Mouse (Mus musculus) skeletal muscle tissue, adult 2 months (tissue): Measurements from ENCODE around the gene Foxn4.

Experiments
- DNase-seq: peaks from one replicate; pipeline ENCODE4 v3.0.0-alpha.2; 2012; ENCODE audit warnings: low read depth, low spot score

Foxn4 gene

GRCm38 (mm10) chr5:114273693-114274402 is at the start of gene Foxn4:
Gene Foxn4, minus strand, starts transcription at chr5:114273807.
- DNase-seq, result no peak

DNA sequence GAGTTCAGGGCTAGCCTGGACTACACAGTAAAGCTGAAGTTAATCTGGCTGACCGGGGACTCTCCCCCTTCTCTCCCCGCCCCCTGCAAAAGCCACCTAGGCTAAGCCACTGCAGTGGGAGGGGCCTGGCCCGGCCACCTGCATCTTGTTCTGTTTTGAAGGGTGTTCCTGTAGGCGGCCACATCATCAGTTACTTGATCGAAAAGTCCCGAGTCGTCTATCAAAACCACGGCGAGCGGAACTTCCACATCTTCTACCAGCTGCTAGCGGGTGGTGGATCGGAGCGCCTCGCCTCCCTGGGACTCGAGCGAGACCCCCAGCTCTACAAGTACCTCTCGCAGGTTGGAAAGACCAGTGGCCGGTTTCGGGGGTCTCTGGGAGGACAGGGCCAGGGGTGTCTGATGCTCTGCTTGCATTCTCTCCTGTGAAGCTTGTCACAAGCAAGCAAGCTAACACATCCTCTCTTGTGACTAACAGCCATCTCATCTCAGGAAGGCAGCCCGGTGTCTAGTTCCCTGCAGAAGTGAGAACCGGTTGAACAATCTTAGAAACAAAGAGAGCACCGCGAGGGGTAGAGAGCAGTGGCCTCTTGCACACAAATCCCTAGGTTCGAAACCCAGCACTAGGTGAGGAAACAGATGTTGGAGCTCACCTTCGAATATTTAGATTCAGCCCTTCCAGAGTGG is 49.6 kb upstream of the Foxn4 start:
- no peak for DNase-seq

DNA sequence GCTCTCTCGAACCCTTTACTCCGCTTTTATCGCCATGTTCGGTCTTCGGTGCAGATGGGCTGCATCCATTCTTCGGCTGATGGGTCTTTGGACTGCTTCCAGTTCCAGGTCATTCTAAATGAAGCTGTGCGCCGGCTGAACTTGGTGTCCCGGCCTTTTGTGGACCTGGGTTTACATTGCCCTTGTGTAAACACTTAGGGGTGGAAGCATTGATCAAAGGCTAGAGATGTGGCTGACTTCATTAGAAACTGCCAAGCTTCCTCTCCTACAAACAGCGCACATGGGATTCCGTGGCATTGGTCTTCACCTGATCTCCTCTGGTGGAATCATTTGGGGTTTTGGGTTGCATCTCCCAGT is 36.1 kb upstream of the Foxn4 start:
- no peak for DNase-seq

GRCm38 (mm10) chr5:114308765-114309679 is 35.4 kb upstream of the Foxn4 start:
- DNase-seq, result no peak

DNA sequence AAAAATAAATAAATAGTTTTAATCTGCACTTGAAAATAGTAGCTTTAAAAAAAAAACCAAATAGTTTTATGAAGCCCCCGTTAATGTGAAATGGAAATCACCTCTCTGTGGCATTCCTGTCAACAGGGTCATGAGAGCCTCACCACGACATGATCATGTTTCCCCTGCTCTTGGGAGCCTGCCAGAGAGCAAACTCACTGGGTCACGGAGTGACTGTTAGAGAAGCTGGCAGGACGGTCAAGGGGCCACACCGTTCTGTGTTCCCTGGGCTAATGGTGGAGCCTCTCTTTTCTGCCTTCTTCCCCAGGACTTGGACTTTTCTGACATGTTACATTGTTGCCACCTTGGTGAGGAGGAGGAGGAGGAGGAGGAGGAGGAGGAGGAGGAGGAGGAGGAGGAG is 32.9 kb upstream of the Foxn4 start:
- DNase-seq, result peak; percentile 35

GRCm38 (mm10) chr5:114303166-114303565 is 29.6 kb upstream of the Foxn4 start:
- DNase-seq, result no peak

DNA sequence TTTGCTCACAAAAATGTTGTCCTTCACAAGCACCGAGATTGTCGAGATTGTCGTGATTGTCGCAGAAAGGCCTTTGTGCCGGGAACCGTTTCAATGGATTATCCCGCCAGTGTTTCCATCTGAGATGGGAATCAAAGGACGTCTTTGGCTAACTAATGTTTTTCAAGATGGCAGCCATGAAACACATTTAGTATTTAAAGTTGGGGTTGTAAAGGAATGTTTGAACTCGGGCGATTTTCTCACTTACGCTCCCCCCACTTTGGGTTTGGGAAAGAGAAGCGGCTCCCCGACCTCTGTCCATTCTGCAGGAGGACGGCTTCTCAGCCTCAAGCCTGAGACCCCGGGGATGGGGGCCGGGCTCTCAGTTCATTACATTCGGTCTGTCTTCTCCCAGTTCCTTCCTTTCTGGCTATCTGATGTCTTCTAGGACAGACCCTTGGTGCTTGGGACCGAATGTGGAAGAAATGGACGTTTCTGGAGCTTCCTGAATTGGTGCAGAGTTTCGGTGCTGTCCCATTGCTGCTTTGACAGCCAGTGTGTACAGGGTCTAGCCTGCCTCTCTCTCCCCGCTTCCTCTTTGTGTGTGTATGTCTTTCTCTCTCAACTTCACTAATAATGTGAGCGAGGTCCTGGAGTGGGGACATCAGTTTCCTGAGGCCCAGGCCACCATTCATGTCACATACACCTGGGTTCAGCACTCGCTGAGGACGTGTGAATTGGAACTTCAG is 26.4 kb upstream of the Foxn4 start:
- no peak for DNase-seq

GRCm38 (mm10) chr5:114299156-114299855 is 25.7 kb upstream of the Foxn4 start:
- no peak for DNase-seq

DNA sequence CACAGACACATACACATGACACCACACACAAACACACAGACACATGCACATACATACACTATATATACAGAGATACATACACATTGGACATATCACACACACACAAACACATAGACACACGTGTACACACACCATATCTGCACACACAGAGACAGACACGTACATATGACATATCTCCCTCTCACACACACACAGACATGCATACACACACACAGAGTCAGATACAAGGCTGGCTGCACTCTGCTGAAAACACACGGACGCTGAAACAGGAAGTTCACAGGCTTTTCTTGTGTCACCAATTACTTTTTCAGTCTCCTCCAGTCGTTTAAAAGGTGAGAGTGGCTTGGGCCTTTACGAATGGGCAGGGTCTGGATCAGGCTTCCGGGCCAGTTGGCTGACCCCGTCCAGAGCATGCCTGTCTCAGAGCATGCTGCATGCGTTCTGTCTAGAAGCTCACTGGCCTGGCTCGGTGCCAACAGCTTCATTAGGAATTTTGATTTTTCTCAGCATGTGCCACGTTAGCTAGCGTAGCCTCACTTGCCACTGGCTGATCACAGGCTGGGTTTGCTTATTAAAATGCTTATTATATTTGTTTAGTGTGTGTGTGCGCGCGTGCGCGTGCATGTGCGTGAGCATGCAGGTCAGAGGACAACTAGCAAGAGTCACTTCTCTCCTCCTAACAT is 24.7 kb upstream of the Foxn4 start:
- no peak for DNase-seq

GRCm38 (mm10) chr5:114296693-114297631 is 23.4 kb upstream of the Foxn4 start:
- DNase-seq, result no peak

GRCm38 (mm10) chr5:114290004-114290403 is 16.4 kb upstream of the Foxn4 start:
- no peak for DNase-seq

DNA sequence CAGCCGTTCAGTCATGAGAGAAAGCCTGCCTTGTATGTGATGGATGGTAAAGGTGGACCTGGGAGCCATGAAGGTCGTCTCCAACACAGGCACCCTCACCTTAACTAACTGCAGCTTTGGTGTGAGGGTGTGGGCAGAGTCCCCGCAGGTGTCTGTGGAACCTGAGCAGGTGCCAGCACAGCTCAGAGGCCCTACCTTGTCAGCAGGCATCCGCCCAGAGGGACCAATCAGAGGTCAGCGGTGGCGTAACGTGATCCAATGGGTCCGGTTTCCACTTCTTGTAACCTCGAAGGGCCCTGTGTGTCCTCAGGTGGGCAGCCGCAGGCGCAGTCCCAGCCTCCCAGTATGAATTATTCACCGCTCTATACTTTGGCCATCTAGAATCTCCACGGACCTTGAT is 15.3 kb upstream of the Foxn4 start, which contains the start of gene Myo1h:
Gene Myo1h, plus strand, starts transcription at position 293 of the 400 bp plus-strand sequence.
- DNase-seq, result no peak

DNA sequence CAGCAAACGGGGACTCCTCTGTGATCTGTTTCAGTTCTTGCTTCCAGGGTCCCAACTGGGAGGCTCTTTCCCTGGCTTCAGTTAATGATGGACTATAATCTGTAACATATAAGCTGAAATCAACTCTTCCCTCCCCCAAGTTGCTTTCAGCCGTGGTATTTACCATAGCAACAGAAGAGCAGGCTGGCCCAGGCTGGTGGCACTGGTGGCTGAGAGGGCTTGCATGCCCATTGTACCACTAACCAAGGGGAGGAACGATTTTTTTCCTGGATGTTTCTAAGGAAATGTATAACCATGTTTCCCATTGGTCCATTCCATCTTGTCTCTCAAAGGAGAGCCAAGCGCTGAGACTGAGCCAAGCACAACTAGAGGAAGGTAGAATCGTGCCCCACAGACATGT is 14.8 kb upstream of the Foxn4 start:
- DNase-seq, result no peak

- no peak for DNase-seq
Measured at GRCm38 (mm10) chr5:114286872-114287571, 13.4 kb upstream of the Foxn4 start.

DNA sequence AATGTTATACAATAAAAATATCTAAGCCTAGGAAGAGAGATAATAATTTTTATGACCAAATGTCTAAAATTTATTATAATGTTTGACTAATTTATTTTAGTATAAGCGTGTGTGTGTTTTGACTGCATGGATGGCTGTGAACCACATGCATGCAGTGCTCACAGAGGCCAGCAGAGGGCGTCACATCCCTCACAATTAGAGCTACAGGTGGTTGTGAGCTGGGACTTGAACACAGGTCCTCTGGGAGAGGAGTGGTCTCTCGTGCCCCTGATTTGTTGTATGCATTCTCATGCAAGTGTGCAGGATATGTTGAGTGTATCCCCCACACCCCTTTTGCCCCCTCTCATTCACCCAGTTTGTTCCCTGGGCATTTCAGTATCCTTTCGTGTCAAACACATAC is 12.5 kb upstream of the Foxn4 start:
- DNase-seq, result no peak

GRCm38 (mm10) chr5:114285398-114285700 is 11.7 kb upstream of the Foxn4 start:
- DNase-seq, result no peak

- DNase-seq, result no peak
Measured at GRCm38 (mm10) chr5:114284604-114285397, 11.2 kb upstream of the Foxn4 start.

DNA sequence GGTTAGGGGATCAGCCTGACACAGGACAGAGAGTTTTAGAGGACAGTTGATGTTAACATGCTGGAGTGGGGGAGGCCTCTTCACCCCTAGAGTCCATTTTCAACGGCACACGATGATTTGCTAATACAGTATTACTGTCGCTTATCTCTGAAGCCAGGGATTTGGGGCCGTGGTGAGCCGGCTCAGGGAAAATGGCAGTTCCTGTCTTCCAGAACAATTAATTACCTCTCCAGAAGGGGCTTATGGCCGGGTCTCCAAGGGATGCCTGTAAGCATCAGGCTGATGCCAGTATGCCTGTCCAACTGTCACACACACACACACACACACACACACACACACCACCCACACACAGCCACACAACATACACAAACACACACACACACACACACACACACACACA is 8.7 kb upstream of the Foxn4 start:
- DNase-seq, result no peak
